Comparison of ENCODE assay signal across 28 mouse cellular contexts in genomic region chr17:64609741-64610140, GRCm38 (mm10). TPM values are rescaled to one million over a fixed set of nuclear protein-coding genes. Genes with fewer than 3 reads are reported as not detected.
DNase-seq lines count a peak whose midpoint lies in the region; ATAC-seq and TF ChIP-seq lines count a peak whose summit lies in the region.
"Had no signal": no experiment of that assay in that cellular context is flagged by ENCODE, and none has a peak within 500 bp of the region (broad histone marks: within the 10 kb centered on the region; RNA-seq: fewer than 3 reads in every experiment).

No protein-coding gene starts in this region.

- peak; percentile 51 for DNase-seq in embryonic facial prominence, embryonic 14.5 days (ENCODE audit: low spot score)
- no peak for DNase-seq in embryonic facial prominence, embryonic 10.5 days (ENCODE audit: low spot score)
- no peak for DNase-seq in heart, postnatal 36 days
- DNase-seq in liver, postnatal 0 days: no peak
- DNase-seq in liver: no peak
- peak; percentile 24 for DNase-seq in 3T3-L1 (ENCODE audit: low read depth, low spot score)
- DNase-seq in cerebellum, postnatal 10 days: no peak
- DNase-seq: adrenal gland, adult 8-10 months; cerebellum, adult 9-10 months; gastrocnemius, postnatal 10 days; kidney, adult 11 months; layer of hippocampus, postnatal 36 days; left cerebral cortex, postnatal 4 days; right cerebral cortex, postnatal 4 days; thymus, adult 18-20 months; thymus, postnatal 25 days had no signal

- H3K4me2 ChIP-seq in embryonic facial prominence, embryonic 14.5 days (ENCODE audit: low read depth, low read length): no peak overlapping the region
- H3K4me2 ChIP-seq in heart, embryonic 16.5 days (ENCODE audit: low read depth, low read length): no peak overlapping the region
- H3K4me2 ChIP-seq in liver, postnatal 0 days (ENCODE audit: low read depth, low read length): no peak overlapping the region
- H3K4me2 ChIP-seq: forebrain, embryonic 15.5 days; heart, embryonic 13.5 days; hindbrain, embryonic 15.5 days; liver, embryonic 15.5 days; midbrain, embryonic 13.5 days; neural tube, embryonic 13.5 days had no signal

- TF ChIP-seq EP300 in liver, postnatal 0 days (IDR thresholded peaks at IDR 0.05; ENCODE audit: low read depth): no peak; the same call in 1 of the 2 replicates

- no peak overlapping the region for H3K4me3 ChIP-seq in embryonic facial prominence, embryonic 14.5 days (ENCODE audit: low read depth, low read length)
- no peak overlapping the region for H3K4me3 ChIP-seq in embryonic facial prominence, embryonic 10.5 days
- no peak overlapping the region for H3K4me3 ChIP-seq in heart, embryonic 16.5 days (ENCODE audit: low read length)
- H3K4me3 ChIP-seq in liver, postnatal 0 days (ENCODE audit: low read depth, low read length): no peak overlapping the region
- H3K4me3 ChIP-seq: forebrain, embryonic 15.5 days; heart, embryonic 13.5 days; hindbrain, embryonic 10.5 days; hindbrain, embryonic 15.5 days; liver, embryonic 15.5 days; midbrain, embryonic 13.5 days; neural tube, embryonic 13.5 days had no signal

- no peaks in the 10 kb centered on the region for H3K27me3 ChIP-seq in embryonic facial prominence, embryonic 14.5 days (replicated peaks; ENCODE audit: control insufficient read depth, insufficient read depth, low read length)
- H3K27me3 ChIP-seq in embryonic facial prominence, embryonic 10.5 days (replicated peaks; ENCODE audit: low read depth, poor library complexity, severe bottlenecking): no peaks in the 10 kb centered on the region
- no peaks in the 10 kb centered on the region for H3K27me3 ChIP-seq in heart, embryonic 16.5 days (ENCODE audit: control insufficient read depth, insufficient read depth, low read length)
- H3K27me3 ChIP-seq in liver, postnatal 0 days (ENCODE audit: insufficient read depth, low read length): no peaks in the 10 kb centered on the region
- H3K27me3 ChIP-seq: forebrain, embryonic 15.5 days; heart, embryonic 13.5 days; hindbrain, embryonic 15.5 days; liver, embryonic 15.5 days; midbrain, embryonic 13.5 days; neural tube, embryonic 13.5 days had no signal

- 22% methylated on average over 3 of the region's 3 CpGs for WGBS in embryonic facial prominence, embryonic 14.5 days
- WGBS in embryonic facial prominence, embryonic 10.5 days: 62% methylated on average over 3 of the region's 3 CpGs
- 46% methylated on average over 3 of the region's 3 CpGs for WGBS in heart, embryonic 16.5 days
- WGBS in liver, postnatal 0 days (ENCODE audit: insufficient replicate concordance): 65% methylated on average over 3 of the region's 3 CpGs

- H3K36me3 ChIP-seq in embryonic facial prominence, embryonic 14.5 days (ENCODE audit: control insufficient read depth, insufficient read depth, low read length): 0 out of 2 replicates have a peak, but pooled peaks cover 4% of the 10 kb centered on the region
- peaks cover 23% of the 10 kb centered on the region; the same call in 1 of the 2 replicates for H3K36me3 ChIP-seq in embryonic facial prominence, embryonic 10.5 days (replicated peaks)
- H3K36me3 ChIP-seq in heart, embryonic 16.5 days (ENCODE audit: control insufficient read depth, insufficient read depth): no peaks in the 10 kb centered on the region
- H3K36me3 ChIP-seq in liver, postnatal 0 days (replicated peaks; ENCODE audit: insufficient read depth, low read length): peaks cover 27% of the 10 kb centered on the region
- H3K36me3 ChIP-seq: forebrain, embryonic 15.5 days; G1E; hindbrain, embryonic 15.5 days; midbrain, embryonic 13.5 days; neural tube, embryonic 13.5 days had no signal

- TF ChIP-seq CTCF in liver, postnatal 0 days (IDR thresholded peaks at IDR 0.05; ENCODE audit: low read depth): no peak

- no peak for ATAC-seq in embryonic facial prominence, embryonic 14.5 days (ENCODE audit: low read depth)
- ATAC-seq in heart, embryonic 16.5 days (replicated peaks; ENCODE audit: extremely low read depth, insufficient read depth, low FRiP score): no peak
- ATAC-seq in liver, postnatal 0 days: no peak
- ATAC-seq: forebrain, embryonic 15.5 days; inflammation-experienced regulatory T-cells, adult 6 months; midbrain, embryonic 13.5 days had no signal

- H3K4me1 ChIP-seq in embryonic facial prominence, embryonic 14.5 days (ENCODE audit: control insufficient read depth, insufficient read depth, low read length): peaks cover 4% of the 10 kb centered on the region; the same call in 1 of the 2 replicates
- H3K4me1 ChIP-seq in embryonic facial prominence, embryonic 10.5 days: peaks cover 15% of the 10 kb centered on the region
- H3K4me1 ChIP-seq in heart, embryonic 16.5 days (ENCODE audit: control insufficient read depth, insufficient read depth, low read length): peaks cover 4% of the 10 kb centered on the region; the same call in 1 of the 2 replicates
- H3K4me1 ChIP-seq in liver, postnatal 0 days (ENCODE audit: insufficient read depth): peaks cover 43% of the 10 kb centered on the region

- no peak overlapping the region for H3K9ac ChIP-seq in embryonic facial prominence, embryonic 14.5 days (ENCODE audit: low read depth, low read length)
- H3K9ac ChIP-seq in heart, embryonic 16.5 days (ENCODE audit: low read length): no peak overlapping the region
- no peak overlapping the region for H3K9ac ChIP-seq in liver, postnatal 0 days (replicated peaks)
- H3K9ac ChIP-seq: forebrain, embryonic 15.5 days; heart, embryonic 13.5 days; hindbrain, embryonic 15.5 days; liver, embryonic 15.5 days; midbrain, embryonic 13.5 days; neural tube, embryonic 13.5 days had no signal

- no peaks in the 10 kb centered on the region for H3K9me3 ChIP-seq in embryonic facial prominence, embryonic 14.5 days (ENCODE audit: control insufficient read depth, low read length)
- no peaks in the 10 kb centered on the region for H3K9me3 ChIP-seq in embryonic facial prominence, embryonic 10.5 days
- H3K9me3 ChIP-seq in heart, embryonic 16.5 days (replicated peaks; ENCODE audit: control insufficient read depth, low read length): no peaks in the 10 kb centered on the region
- no peaks in the 10 kb centered on the region for H3K9me3 ChIP-seq in liver, postnatal 0 days (ENCODE audit: low read length)
- H3K9me3 ChIP-seq: forebrain, embryonic 15.5 days; heart, embryonic 13.5 days; hindbrain, embryonic 10.5 days; hindbrain, embryonic 15.5 days; liver, embryonic 15.5 days; midbrain, embryonic 13.5 days; neural tube, embryonic 13.5 days had no signal

- intact Hi-C loops in heart, postnatal 36 days (cut with DNase I): no loop called here

- no peak overlapping the region; the same call in 1 of the 2 replicates for H3K27ac ChIP-seq in embryonic facial prominence, embryonic 14.5 days (replicated peaks; ENCODE audit: low read depth, low read length)
- H3K27ac ChIP-seq in embryonic facial prominence, embryonic 10.5 days (replicated peaks): no peak overlapping the region
- H3K27ac ChIP-seq in heart, embryonic 16.5 days (ENCODE audit: low read length): 0 out of 2 replicates have a peak overlapping the region, but pooled peaks have one; percentile 21
- H3K27ac ChIP-seq in liver, postnatal 0 days (ENCODE audit: low read depth): peak overlapping the region; percentile 73; the same call in 1 of the 2 replicates
- H3K27ac ChIP-seq: forebrain, embryonic 15.5 days; heart, embryonic 13.5 days; hindbrain, embryonic 10.5 days; hindbrain, embryonic 15.5 days; liver, embryonic 15.5 days; macrophage; midbrain, embryonic 13.5 days; neural tube, embryonic 13.5 days; stomach, postnatal 0 days had no signal

RNA-seq across cellular contexts. Expression of gene Man2a1, which starts 9.2 kb away (rescaled TPM):
- 10.5 and 12.8 TPM in 2 replicates for polyA plus RNA-seq in embryonic facial prominence, embryonic 14.5 days (2014; fragmentation: Nextera tagmentation; extraction: Ambion mirVana)
- 5.8 and 6.4 TPM in 2 replicates for polyA plus RNA-seq in embryonic facial prominence, embryonic 10.5 days (2016; fragmentation: Nextera tagmentation; extraction: Ambion mirVana)
- 6.3 and 6.9 TPM in 2 replicates for polyA plus RNA-seq in heart, embryonic 16.5 days (2015; fragmentation: Nextera tagmentation; extraction: Ambion mirVana)
- 10 to 100 TPM; 16.4 to 21.9 TPM for total RNA-seq in heart, postnatal 36 days (2021)
- polyA plus RNA-seq in liver, postnatal 0 days (2015; fragmentation: Nextera tagmentation; extraction: Ambion mirVana): 11.5 and 12.8 TPM in 2 replicates
- total RNA-seq: G1E had no signal
- polyA plus RNA-seq: G1E had no signal

Comparison
In these comparisons a context has a peak if more than half of its experiments do, and no peak if none do; other contexts are left out.
1. DNase-seq: peak in embryonic facial prominence, embryonic 14.5 days (single experiment) and 3T3-L1 (single experiment); none in embryonic facial prominence, embryonic 10.5 days (single experiment), heart, postnatal 36 days (0 of 2), liver, postnatal 0 days (single experiment), liver (single experiment) and cerebellum, postnatal 10 days (0 of 2).
2. H3K27ac ChIP-seq: peak in heart, embryonic 16.5 days (single experiment) and liver, postnatal 0 days (single experiment); none in embryonic facial prominence, embryonic 14.5 days (single experiment) and embryonic facial prominence, embryonic 10.5 days (single experiment).